Mouse (Mus musculus): ENCODE data around the gene Srrm4. TPM values are rescaled to one million over a fixed set of nuclear protein-coding genes. Genes with fewer than 3 reads are reported as not detected.

The Srrm4 gene
- total and polyA plus RNA-seq, 3 experiments: not detected

DNA sequence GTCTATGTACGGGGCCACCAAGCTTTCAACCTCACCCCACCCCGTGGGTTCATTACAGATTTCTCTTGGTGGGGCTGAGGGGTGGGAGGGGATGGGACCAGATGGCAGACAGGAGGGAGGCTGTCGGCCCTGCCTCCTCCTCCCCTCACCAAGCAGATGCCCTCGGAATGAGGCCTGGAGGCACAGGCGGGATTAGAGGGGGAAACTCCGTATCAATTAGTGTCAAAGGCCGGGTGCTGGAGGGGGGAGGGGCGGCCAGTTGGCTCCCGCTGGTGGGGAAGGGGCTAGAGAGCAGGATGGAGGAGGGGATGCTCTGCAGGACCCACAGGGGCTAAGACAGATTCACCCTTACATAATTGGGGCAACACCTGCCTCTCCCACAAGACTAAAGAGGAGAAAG is 22.0 kb downstream of the Srrm4 start:
- Histone ChIP-seq H3K79me2 (ENCODE audit: control insufficient read depth, insufficient read depth, low read length, poor library complexity) (no peaks in the 10 kb centered on the region), H3K4me3 (ENCODE audit: control insufficient read depth in 1 of 2, insufficient read depth in 1 of 2, low read depth in 2 of 2, low read length in 2 of 2) (no peak overlapping the region), H3K27ac (ENCODE audit: control insufficient read depth, low read depth, low read length) (no peak overlapping the region), H3K9me3 (replicated peaks; ENCODE audit: insufficient read depth, low read length) (no peaks in the 10 kb centered on the region), H3K4me1 (ENCODE audit: control insufficient read depth in 1 of 2, insufficient read depth in 2 of 2, low read length in 2 of 2) (no peaks in the 10 kb centered on the region), H3K36me3 (ENCODE audit: control insufficient read depth in 1 of 2, insufficient read depth in 2 of 2, low read length in 2 of 2) (no peaks in the 10 kb centered on the region), H3K9ac (ENCODE audit: control insufficient read depth, low read depth, low read length, poor library complexity, severe bottlenecking) (no peak overlapping the region), H3K27me3 (ENCODE audit: control insufficient read depth in 1 of 2, insufficient read depth in 2 of 2, low read length in 2 of 2) (no peaks in the 10 kb centered on the region)
- TF ChIP-seq HCFC1 (IDR thresholded peaks at IDR 0.05; ENCODE audit: low read depth, low read length): no peak
- no peak for TF ChIP-seq ETS1 (IDR thresholded peaks at IDR 0.05; ENCODE audit: low read depth, low read length)
- no peak for TF ChIP-seq ZNF384 (IDR thresholded peaks at IDR 0.05; ENCODE audit: low read depth, low read length)
- TF ChIP-seq KAT2A (conservative IDR thresholded peaks at IDR 0.05; ENCODE audit: low read depth, low read length): no peak
- TF ChIP-seq SMC3 (IDR thresholded peaks at IDR 0.05; ENCODE audit: low read depth, low read length): no peak
- TF ChIP-seq ZMIZ1 (IDR thresholded peaks at IDR 0.05; ENCODE audit: low read depth, low read length): no peak
- no peak for TF ChIP-seq JUND (IDR thresholded peaks at IDR 0.05; ENCODE audit: low read depth, low read length)
- TF ChIP-seq MXI1 (IDR thresholded peaks at IDR 0.05; ENCODE audit: low read depth, low read length): no peak
- no peak for TF ChIP-seq POLR2AphosphoS2 (IDR thresholded peaks at IDR 0.05; ENCODE audit: low read length)
- no peak for TF ChIP-seq TCF12 (IDR thresholded peaks at IDR 0.05; ENCODE audit: low read depth, low read length)
- TF ChIP-seq UBTF (IDR thresholded peaks at IDR 0.05; ENCODE audit: borderline replicate concordance, insufficient read depth, low read depth, low read length): no peak
- TF ChIP-seq USF1 (IDR thresholded peaks at IDR 0.05; ENCODE audit: low read depth, low read length): no peak
- no peak for DNase-seq (ENCODE audit: low read depth, low spot score)

DNA sequence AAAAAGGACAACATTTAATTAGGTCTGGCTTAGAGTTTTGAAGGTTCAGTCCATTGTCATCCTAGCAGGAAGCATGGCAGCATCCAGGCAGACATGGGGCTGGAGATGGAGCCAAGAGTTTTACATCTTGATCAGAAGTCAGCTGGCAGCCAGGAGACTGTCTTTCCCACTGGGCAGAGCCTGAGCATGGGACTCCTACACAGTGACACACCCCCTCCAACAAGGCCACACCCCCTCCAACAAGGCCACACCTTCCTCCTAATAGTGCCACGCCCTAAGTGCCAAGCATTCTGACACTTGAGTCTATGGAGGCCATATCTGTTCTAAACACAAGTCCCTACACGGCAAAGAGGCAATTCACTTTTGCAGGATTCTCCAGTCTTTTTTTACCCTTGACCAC is 23.6 kb downstream of the Srrm4 start:
- Histone ChIP-seq H3K9me3 (replicated peaks; ENCODE audit: insufficient read depth, low read length) (no peaks in the 10 kb centered on the region), H3K79me2 (ENCODE audit: control insufficient read depth, insufficient read depth, low read length, poor library complexity) (no peaks in the 10 kb centered on the region), H3K4me1 (ENCODE audit: control insufficient read depth in 1 of 2, insufficient read depth in 2 of 2, low read length in 2 of 2) (no peaks in the 10 kb centered on the region), H3K36me3 (ENCODE audit: control insufficient read depth in 1 of 2, insufficient read depth in 2 of 2, low read length in 2 of 2) (no peaks in the 10 kb centered on the region), H3K27me3 (ENCODE audit: control insufficient read depth in 1 of 2, insufficient read depth in 2 of 2, low read length in 2 of 2) (no peaks in the 10 kb centered on the region), H3K9ac (ENCODE audit: control insufficient read depth, low read depth, low read length, poor library complexity, severe bottlenecking) (no peak overlapping the region), H3K27ac (ENCODE audit: control insufficient read depth, low read depth, low read length) (no peak overlapping the region), H3K4me3 (ENCODE audit: control insufficient read depth in 1 of 2, insufficient read depth in 1 of 2, low read depth in 2 of 2, low read length in 2 of 2) (no peak overlapping the region)
- TF ChIP-seq NELFE (IDR thresholded peaks at IDR 0.05; ENCODE audit: low read depth, low read length) (no peak), POLR2AphosphoS2 (IDR thresholded peaks at IDR 0.05; ENCODE audit: low read length) (no peak), SIN3A (IDR thresholded peaks at IDR 0.05; ENCODE audit: low read length) (no peak), GABPA (IDR thresholded peaks at IDR 0.05; ENCODE audit: low read depth, low read length) (no peak), MYC (IDR thresholded peaks at IDR 0.05; ENCODE audit: low read depth, low read length) (no peak), NRF1 (IDR thresholded peaks at IDR 0.05; ENCODE audit: insufficient read depth, low read depth, low read length, poor library complexity, severe bottlenecking) (no peak), EP300 (IDR thresholded peaks at IDR 0.05; ENCODE audit: low read depth in 1 of 2, low read length in 2 of 2) (no peak), E2F4 (IDR thresholded peaks at IDR 0.05; ENCODE audit: borderline replicate concordance, low read depth, low read length) (no peak), CHD2 (IDR thresholded peaks at IDR 0.05; ENCODE audit: low read length) (no peak), MXI1 (IDR thresholded peaks at IDR 0.05; ENCODE audit: low read depth, low read length) (no peak), POLR2A (IDR thresholded peaks at IDR 0.05; ENCODE audit: control insufficient read depth in 1 of 2, insufficient read depth in 1 of 2, low read depth in 1 of 2, low read length in 2 of 2, poor library complexity in 1 of 2) (no peak), UBTF (IDR thresholded peaks at IDR 0.05; ENCODE audit: borderline replicate concordance, insufficient read depth, low read depth, low read length) (no peak), MYB (IDR thresholded peaks at IDR 0.05; ENCODE audit: low read depth, low read length) (no peak)
- DNase-seq (ENCODE audit: low read depth, low spot score): no peak

Measured in MEL (cell line).